Mouse (Mus musculus) cortical plate, adult 2 months (tissue): ENCODE data around the gene Tex35.

ENCODE experiments used
- CTCF ChIP-seq: fragments of 200-500 bp; IDR thresholded peaks from 2 replicates; pipeline ENCODE4 v1.5.1; 2011; ENCODE audit warnings: mild to moderate bottlenecking, control low read depth, low read length; ENCODE audit not compliant: insufficient read depth; ENCODE audit errors: extremely low read depth
- POLR2A ChIP-seq: fragments of 200-500 bp; IDR thresholded peaks from 2 replicates; pipeline ENCODE4 v1.6.1; 2011; ENCODE audit warnings: mild to moderate bottlenecking, low read length, control low read depth; ENCODE audit not compliant: insufficient read depth; ENCODE audit errors: extremely low read depth

GRCm38 (mm10) chr1:157062445-157062825 is 46.0 kb downstream of the Tex35 start:
- TF ChIP-seq CTCF (no peak), POLR2A (no peak)
